16 mouse cellular contexts compared by ENCODE assay signal in genomic region chr9:56850128-56850904, GRCm38 (mm10). TPM values are rescaled to one million over a fixed set of nuclear protein-coding genes. Genes with fewer than 3 reads are reported as not detected.
DNase-seq lines count a peak whose midpoint lies in the region; ATAC-seq and TF ChIP-seq lines count a peak whose summit lies in the region.
"Had no signal": no experiment of that assay in that cellular context is flagged by ENCODE, and none has a peak within 500 bp of the region (broad histone marks: within the 10 kb centered on the region; RNA-seq: fewer than 3 reads in every experiment).

No protein-coding gene starts in this region.

- H3K4me1 ChIP-seq in kidney, embryonic 15.5 days: peaks cover 10% of the 10 kb centered on the region
- no peaks in the 10 kb centered on the region for H3K4me1 ChIP-seq in forebrain, postnatal 0 days (ENCODE audit: insufficient read depth)

- H3K4me3 ChIP-seq in gastrocnemius, adult 2 months: no peak overlapping the region
- no peak overlapping the region for H3K4me3 ChIP-seq in kidney, embryonic 15.5 days (replicated peaks)
- H3K4me3 ChIP-seq in forebrain, postnatal 0 days (ENCODE audit: low read depth, low read length): no peak overlapping the region
- H3K4me3 ChIP-seq: embryonic facial prominence, embryonic 13.5 days; hindbrain, embryonic 15.5 days; neural tube, embryonic 13.5 days had no signal

- ATAC-seq in kidney, embryonic 15.5 days (replicated peaks; ENCODE audit: low FRiP score): no peak
- ATAC-seq in forebrain, postnatal 0 days: no peak
- ATAC-seq: forebrain, embryonic 14.5 days; Patski had no signal

- no peaks in the 10 kb centered on the region for H3K36me3 ChIP-seq in kidney, embryonic 15.5 days
- H3K36me3 ChIP-seq in forebrain, postnatal 0 days (ENCODE audit: insufficient read depth): no peaks in the 10 kb centered on the region
- H3K36me3 ChIP-seq: embryonic facial prominence, embryonic 13.5 days; hindbrain, embryonic 15.5 days; neural tube, embryonic 13.5 days had no signal

- no peaks in the 10 kb centered on the region for H3K9me3 ChIP-seq in kidney, embryonic 15.5 days (replicated peaks)
- H3K9me3 ChIP-seq in forebrain, postnatal 0 days (ENCODE audit: low read length): no peaks in the 10 kb centered on the region
- H3K9me3 ChIP-seq: embryonic facial prominence, embryonic 13.5 days; hindbrain, embryonic 15.5 days; neural tube, embryonic 13.5 days had no signal

- no peak overlapping the region for H3K9ac ChIP-seq in kidney, embryonic 15.5 days
- H3K9ac ChIP-seq in forebrain, postnatal 0 days: no peak overlapping the region
- H3K9ac ChIP-seq: embryonic facial prominence, embryonic 13.5 days; hindbrain, embryonic 15.5 days; liver, embryonic 14.5 days; neural tube, embryonic 13.5 days had no signal

- peak; percentile 72 for DNase-seq in gastrocnemius, adult 2 months
- no peak for DNase-seq in gastrocnemius, postnatal 25 days
- DNase-seq in kidney, postnatal 14 days: peak; percentile 40
- peak; percentile 79 for DNase-seq in adipocyte (ENCODE audit: low spot score)
- DNase-seq in lung, postnatal 10 days: peak; percentile 71
- DNase-seq in forebrain, postnatal 0 days: no peak
- no peak for DNase-seq in layer of hippocampus, adult 9-10 months (ENCODE audit: low spot score)
- DNase-seq: midbrain, embryonic 14.5 days; retina, postnatal 1 day had no signal

- 66% methylated on average over 14 of the region's 14 CpGs for WGBS in kidney, embryonic 15.5 days
- WGBS in forebrain, postnatal 0 days: 70% methylated on average over 14 of the region's 14 CpGs

- H3K27me3 ChIP-seq in kidney, embryonic 15.5 days: peaks cover 6% of the 10 kb centered on the region
- H3K27me3 ChIP-seq in forebrain, postnatal 0 days (ENCODE audit: insufficient read depth, low read length): no peaks in the 10 kb centered on the region
- H3K27me3 ChIP-seq: hindbrain, embryonic 15.5 days; neural tube, embryonic 13.5 days; Patski had no signal

- H3K4me2 ChIP-seq in kidney, embryonic 15.5 days: no peak overlapping the region
- no peak overlapping the region for H3K4me2 ChIP-seq in forebrain, postnatal 0 days (ENCODE audit: low read depth)
- H3K4me2 ChIP-seq: embryonic facial prominence, embryonic 13.5 days; hindbrain, embryonic 15.5 days; neural tube, embryonic 13.5 days had no signal

- H3K27ac ChIP-seq in gastrocnemius, adult 2 months: no peak overlapping the region
- H3K27ac ChIP-seq in kidney, embryonic 15.5 days: no peak overlapping the region
- H3K27ac ChIP-seq in forebrain, postnatal 0 days (ENCODE audit: low read depth, low read length): no peak overlapping the region
- H3K27ac ChIP-seq: embryonic facial prominence, embryonic 13.5 days; hindbrain, embryonic 15.5 days; liver, embryonic 14.5 days; neural tube, embryonic 13.5 days had no signal

- intact Hi-C loops in gastrocnemius, adult 2 months (cut with DNase I): no loop called here

- TF ChIP-seq CTCF in gastrocnemius, adult 2 months (IDR thresholded peaks at IDR 0.05): no peak
- no peak for TF ChIP-seq CTCF in forebrain, postnatal 0 days (IDR thresholded peaks at IDR 0.05; ENCODE audit: low read depth)

RNA-seq across cellular contexts. Expression of gene Odf3l1, which starts 14.2 kb away (rescaled TPM):
- total RNA-seq in gastrocnemius, adult 2 months (2021): under 1 TPM in 1 of 2 experiments, not detected in 1; 0.22 TPM
- under 1 TPM in 1 of 2 experiments, not detected in 1; 0.67 TPM for total RNA-seq in gastrocnemius, postnatal 25 days (2021)
- polyA plus RNA-seq in kidney, embryonic 15.5 days (2015; fragmentation: Nextera tagmentation; extraction: Ambion mirVana): 0.17 and 0.22 TPM in 2 replicates
- not detected in 2 replicates for total RNA-seq in forebrain, postnatal 0 days (2014; rRNA removed)
- 0.12 and 0.13 TPM in 2 replicates for polyA plus RNA-seq in forebrain, postnatal 0 days (2015; fragmentation: Nextera tagmentation; extraction: Ambion mirVana)
- polyA plus RNA-seq: forebrain, embryonic 14.5 days; liver, embryonic 14.5 days; midbrain, embryonic 14.5 days; neural tube, embryonic 13.5 days; Patski had no signal

RNA-seq across cellular contexts. Expression of gene Cspg4, which starts 14.5 kb away (rescaled TPM):
- 1 to 10 TPM; 5.7 to 6.0 TPM for total RNA-seq in gastrocnemius, adult 2 months (2021)
- 1 to 10 TPM; 6.5 to 9.4 TPM for total RNA-seq in gastrocnemius, postnatal 25 days (2021)
- 25.0 and 26.5 TPM in 2 replicates for polyA plus RNA-seq in kidney, embryonic 15.5 days (2015; fragmentation: Nextera tagmentation; extraction: Ambion mirVana)
- 19.4 and 24.7 TPM in 2 replicates for total RNA-seq in forebrain, postnatal 0 days (2014; rRNA removed)
- polyA plus RNA-seq in forebrain, postnatal 0 days (2015; fragmentation: Nextera tagmentation; extraction: Ambion mirVana): 5.1 and 7.5 TPM in 2 replicates

RNA-seq across cellular contexts. Expression of gene Lingo1, which starts 54.0 kb away (rescaled TPM):
- total RNA-seq in gastrocnemius, adult 2 months (2021): under 1 TPM; 0.17 to 0.48 TPM
- total RNA-seq in gastrocnemius, postnatal 25 days (2021): under 1 TPM; 0.21 to 0.41 TPM
- polyA plus RNA-seq in kidney, embryonic 15.5 days (2015; fragmentation: Nextera tagmentation; extraction: Ambion mirVana): 3.2 and 4.5 TPM in 2 replicates
- total RNA-seq in forebrain, postnatal 0 days (2014; rRNA removed): 90.3 and 103 TPM in 2 replicates
- polyA plus RNA-seq in forebrain, postnatal 0 days (2015; fragmentation: Nextera tagmentation; extraction: Ambion mirVana): 98.6 and 114 TPM in 2 replicates

Comparison
In these comparisons a context has a peak if more than half of its experiments do, and no peak if none do; other contexts are left out.
1. DNase-seq: peak in gastrocnemius, adult 2 months (single experiment), kidney, postnatal 14 days (single experiment), adipocyte (single experiment) and lung, postnatal 10 days (single experiment); none in gastrocnemius, postnatal 25 days (single experiment), forebrain, postnatal 0 days (single experiment) and layer of hippocampus, adult 9-10 months (single experiment).
2. RNA of gene Lingo1, which starts 54.0 kb away (total RNA-seq): 90.3 to 103 TPM in forebrain, postnatal 0 days; 0.17 to 0.48 TPM in gastrocnemius, adult 2 months and 0.21 to 0.41 TPM in gastrocnemius, postnatal 25 days; every median in the first group is over 10 times any median in the second.